Mouse (Mus musculus) embryonic facial prominence, embryonic 12.5 days (tissue): ENCODE results near the gene Golm1. TPM values are rescaled to one million over a fixed set of nuclear protein-coding genes. Genes with fewer than 3 reads are reported as not detected.

ENCODE experiments used
- ATAC-seq: fragments of 200-750 bp; cut with Nextera tagmentation; 2 replicates; pipeline ENCODE4 v1.8.0; 2017; ENCODE audit not compliant: insufficient number of reproducible peaks, insufficient read depth, low FRiP score, low TSS enrichment
- H3K27ac ChIP-seq: fragments of 300-500 bp; sonication (generic); 2 replicates; pipeline ENCODE4 v1.5.1; 2016; ENCODE audit warnings: mild to moderate bottlenecking
- H3K27me3 ChIP-seq: fragments of 300-500 bp; sonication (generic); 2 replicates; pipeline ENCODE4 v1.6.1; 2016; ENCODE audit warnings: mild to moderate bottlenecking, moderate library complexity
- H3K36me3 ChIP-seq: fragments of 300-500 bp; sonication (generic); 2 replicates; pipeline ENCODE4 v1.6.1; 2016; ENCODE audit warnings: mild to moderate bottlenecking
- H3K4me1 ChIP-seq: fragments of 300-500 bp; sonication (generic); 2 replicates; pipeline ENCODE4 v1.6.1; 2016
- H3K4me2 ChIP-seq: fragments of 300-500 bp; sonication (generic); replicated peaks from 2 replicates; pipeline ENCODE4 v1.6.1; 2016; ENCODE audit warnings: mild to moderate bottlenecking, moderate library complexity
- H3K4me3 ChIP-seq: fragments of 300-500 bp; sonication (generic); 2 replicates; pipeline ENCODE4 v1.5.1; 2016; ENCODE audit warnings: mild to moderate bottlenecking
- H3K9ac ChIP-seq: fragments of 300-500 bp; sonication (generic); 2 replicates; pipeline ENCODE4 v1.6.1; 2016; ENCODE audit warnings: mild to moderate bottlenecking, moderate library complexity
- H3K9me3 ChIP-seq: fragments of 300-500 bp; sonication (generic); 2 replicates; pipeline ENCODE4 v1.6.1; 2016; ENCODE audit warnings: mild to moderate bottlenecking, moderate library complexity
- WGBS: fragments of 180-500 bp; shearing (Covaris S2); methylation state at CpG from one replicate; pipeline ENCODE4 v1.1.7; 2016; 5-methylcytosine and 5-hydroxymethylcytosine counted together
- polyA plus RNA-seq: library from polyadenylated mRNA; unstranded; fragments of >200 nt; fragmentation: Nextera tagmentation; extraction: Ambion mirVana; gene quantifications from 2 replicates; pipeline ENCODE4 v1.2.1, GENCODE M21; 2016

Golm1 gene
- polyA plus RNA-seq, 1 experiment from 2014 or later: 62.6 TPM

GRCm38 (mm10) chr13:59656975-59657388 lies 18.6 kb downstream of the Golm1 start:
- H3K36me3 ChIP-seq: peaks cover 24% of the 10 kb centered on the region
- H3K4me3 ChIP-seq: no peak overlapping the region
- H3K9ac ChIP-seq: no peak overlapping the region
- ATAC-seq: no peak
- no peaks in the 10 kb centered on the region for H3K9me3 ChIP-seq
- no peaks in the 10 kb centered on the region for H3K27me3 ChIP-seq
- 52% methylated on average over 4 of the region's 4 CpGs for WGBS
- no peak overlapping the region for H3K27ac ChIP-seq
- H3K4me1 ChIP-seq: peaks cover 7% of the 10 kb centered on the region; the same call in 1 of the 2 replicates
- no peak overlapping the region for H3K4me2 ChIP-seq

DNA sequence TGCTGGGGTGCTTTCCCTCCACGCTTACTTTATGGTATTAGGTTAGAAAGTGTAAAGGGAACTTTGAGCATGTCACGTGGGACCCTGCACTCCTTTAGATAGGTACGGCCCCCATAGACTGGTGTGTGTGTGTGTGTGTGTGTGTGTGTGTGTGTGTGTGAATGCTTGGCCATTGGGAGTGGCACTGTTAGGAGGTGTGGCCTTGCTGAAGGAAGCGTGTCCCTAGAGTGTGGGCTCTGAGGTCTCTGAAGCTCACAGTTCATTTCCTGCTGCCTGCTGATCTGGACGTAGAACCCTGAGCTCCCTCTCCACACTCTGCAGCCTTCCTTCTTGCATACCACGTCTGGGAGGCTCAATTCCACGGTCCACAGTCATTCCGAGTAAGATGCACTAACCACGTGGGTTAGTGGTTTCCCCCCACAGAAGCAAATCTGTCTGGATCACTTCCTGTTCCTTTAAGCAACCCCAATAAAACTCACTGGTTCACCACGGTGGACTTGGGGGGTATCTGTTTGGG lies 19.2 kb downstream of the Golm1 start:
- H3K9ac ChIP-seq: no peak overlapping the region
- no peaks in the 10 kb centered on the region for H3K27me3 ChIP-seq
- peaks cover 7% of the 10 kb centered on the region; the same call in 1 of the 2 replicates for H3K4me1 ChIP-seq
- no peak overlapping the region for H3K4me3 ChIP-seq
- H3K9me3 ChIP-seq: no peaks in the 10 kb centered on the region
- WGBS: 80% methylated on average over 10 of the region's 10 CpGs
- H3K4me2 ChIP-seq: no peak overlapping the region
- peaks cover 19% of the 10 kb centered on the region for H3K36me3 ChIP-seq
- no peak for ATAC-seq
- H3K27ac ChIP-seq: no peak overlapping the region

DNA sequence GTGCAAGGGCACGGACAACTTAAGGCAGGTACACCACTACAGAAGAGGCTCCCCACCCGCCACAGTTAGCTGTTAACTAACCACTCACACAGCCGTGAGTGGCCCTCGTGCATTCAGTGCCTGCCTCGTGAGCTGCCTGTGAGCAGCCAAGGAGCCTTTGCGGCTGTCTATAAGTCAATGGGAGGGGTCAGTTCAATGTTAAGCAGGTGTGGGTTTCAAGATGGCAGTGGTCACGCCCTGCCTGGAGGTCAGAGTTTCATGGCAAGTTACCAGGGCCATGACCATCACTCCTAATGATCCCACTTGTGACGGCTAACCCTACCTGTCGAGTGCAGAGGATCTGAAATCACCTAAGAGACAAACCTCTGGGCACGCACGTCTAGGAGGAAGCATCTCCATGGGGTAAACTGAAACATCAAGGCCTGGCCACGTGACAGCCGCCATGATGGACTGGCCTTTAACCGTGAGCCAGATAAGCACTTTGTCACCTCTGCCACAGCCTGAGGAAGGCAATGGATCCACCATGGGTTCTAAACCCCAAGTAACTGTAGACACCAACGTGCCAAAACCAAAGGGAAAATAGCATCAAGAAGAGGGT lies 19.8 kb downstream of the Golm1 start:
- H3K27ac ChIP-seq: no peak overlapping the region
- no peak overlapping the region for H3K4me3 ChIP-seq
- H3K27me3 ChIP-seq: no peaks in the 10 kb centered on the region
- H3K9ac ChIP-seq: no peak overlapping the region
- H3K4me2 ChIP-seq: no peak overlapping the region
- H3K36me3 ChIP-seq: peaks cover 17% of the 10 kb centered on the region
- no peak for ATAC-seq
- no peaks in the 10 kb centered on the region for H3K9me3 ChIP-seq
- WGBS: 94% methylated on average over 15 of the region's 15 CpGs
- peaks cover 7% of the 10 kb centered on the region; the same call in 1 of the 2 replicates for H3K4me1 ChIP-seq

DNA sequence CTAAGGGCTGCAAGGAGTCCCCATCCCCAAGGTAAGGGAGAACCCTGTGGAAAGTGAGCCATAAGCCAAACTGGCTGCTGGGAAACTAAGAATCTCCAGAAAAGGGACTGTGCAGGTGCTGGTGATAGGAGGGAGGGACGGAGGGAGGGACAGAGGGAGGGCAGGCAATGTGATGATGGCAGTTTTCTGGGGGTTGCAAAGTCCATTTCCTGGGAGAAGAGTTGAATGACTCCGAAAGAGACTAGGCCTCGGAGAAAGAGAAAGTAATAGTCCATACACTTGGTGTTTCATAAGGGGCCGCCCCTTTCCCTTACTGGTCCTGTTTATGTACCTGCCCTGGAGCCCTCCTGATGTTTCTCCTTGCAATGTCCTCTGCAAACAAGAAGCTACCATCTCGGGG lies 21.1 kb downstream of the Golm1 start:
- WGBS: 91% methylated on average over 5 of the region's 5 CpGs
- Histone ChIP-seq H3K9ac (no peak overlapping the region), H3K27ac (no peak overlapping the region), H3K4me2 (no peak overlapping the region), H3K27me3 (no peaks in the 10 kb centered on the region), H3K4me3 (no peak overlapping the region), H3K9me3 (no peaks in the 10 kb centered on the region), H3K4me1 (peaks cover 7% of the 10 kb centered on the region; the same call in 1 of the 2 replicates), H3K36me3 (peaks cover 14% of the 10 kb centered on the region; the same call in 1 of the 2 replicates)
- no peak for ATAC-seq

GRCm38 (mm10) chr13:59653136-59653535 lies 22.5 kb downstream of the Golm1 start:
- no peaks in the 10 kb centered on the region for H3K27me3 ChIP-seq
- H3K36me3 ChIP-seq: peaks cover 23% of the 10 kb centered on the region
- no peak for ATAC-seq
- no peak overlapping the region for H3K27ac ChIP-seq
- 56% methylated on average over 3 of the region's 3 CpGs for WGBS
- peaks cover 7% of the 10 kb centered on the region; the same call in 1 of the 2 replicates for H3K4me1 ChIP-seq
- no peak overlapping the region for H3K9ac ChIP-seq
- no peaks in the 10 kb centered on the region for H3K9me3 ChIP-seq
- no peak overlapping the region for H3K4me3 ChIP-seq
- H3K4me2 ChIP-seq: no peak overlapping the region

GRCm38 (mm10) chr13:59652651-59653050 lies 23.0 kb downstream of the Golm1 start:
- Histone ChIP-seq H3K9ac (no peak overlapping the region), H3K4me3 (no peak overlapping the region), H3K4me2 (no peak overlapping the region), H3K36me3 (peaks cover 23% of the 10 kb centered on the region), H3K4me1 (peaks cover 7% of the 10 kb centered on the region; the same call in 1 of the 2 replicates), H3K27me3 (no peaks in the 10 kb centered on the region), H3K27ac (no peak overlapping the region), H3K9me3 (no peaks in the 10 kb centered on the region)
- no peak for ATAC-seq
- 74% methylated on average over 5 of the region's 5 CpGs for WGBS

DNA sequence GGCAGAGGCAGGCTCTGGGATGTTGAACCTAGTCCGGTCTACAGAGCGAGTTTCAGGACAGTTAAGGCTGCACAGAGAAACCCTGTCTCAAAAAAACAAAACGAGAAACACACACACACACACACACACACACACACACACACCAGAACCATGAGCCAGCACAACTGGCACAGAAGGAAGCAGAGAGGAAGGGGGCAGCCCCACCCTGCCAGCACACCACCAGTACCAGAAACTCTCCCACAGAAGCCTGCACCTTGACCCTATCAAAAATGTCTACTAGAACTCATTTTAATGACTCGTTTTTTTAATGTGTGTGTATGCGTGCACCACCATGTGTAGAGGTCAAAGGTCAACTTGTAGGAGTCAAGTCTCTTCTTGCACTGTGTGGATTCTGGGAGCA lies 25.8 kb downstream of the Golm1 start:
- Histone ChIP-seq H3K27me3 (no peaks in the 10 kb centered on the region), H3K4me2 (no peak overlapping the region), H3K9me3 (no peaks in the 10 kb centered on the region), H3K4me3 (no peak overlapping the region), H3K27ac (no peak overlapping the region), H3K36me3 (peaks cover 38% of the 10 kb centered on the region), H3K9ac (no peak overlapping the region), H3K4me1 (peaks cover 6% of the 10 kb centered on the region; the same call in 1 of the 2 replicates)
- no peak for ATAC-seq
- 69% methylated on average over 5 of the region's 5 CpGs for whole genome bisulfite sequencing

- ATAC-seq: no peak
- H3K27me3 ChIP-seq: no peaks in the 10 kb centered on the region
- no peaks in the 10 kb centered on the region for H3K9me3 ChIP-seq
- 87% methylated on average over 6 of the region's 6 CpGs for WGBS
- no peak overlapping the region for H3K4me3 ChIP-seq
- H3K4me2 ChIP-seq: no peak overlapping the region
- peaks cover 6% of the 10 kb centered on the region; the same call in 1 of the 2 replicates for H3K4me1 ChIP-seq
- H3K9ac ChIP-seq: no peak overlapping the region
- H3K36me3 ChIP-seq: peaks cover 39% of the 10 kb centered on the region
- H3K27ac ChIP-seq: no peak overlapping the region
Measured at GRCm38 (mm10) chr13:59648598-59648997, 27.0 kb downstream of the Golm1 start.

GRCm38 (mm10) chr13:59647484-59647883 lies 28.1 kb downstream of the Golm1 start:
- 82% methylated on average over 6 of the region's 6 CpGs for WGBS
- no peak overlapping the region for H3K27ac ChIP-seq
- peaks cover 49% of the 10 kb centered on the region for H3K36me3 ChIP-seq
- peaks cover 6% of the 10 kb centered on the region; the same call in 1 of the 2 replicates for H3K4me1 ChIP-seq
- H3K9me3 ChIP-seq: no peaks in the 10 kb centered on the region
- H3K4me2 ChIP-seq: no peak overlapping the region
- no peak overlapping the region for H3K9ac ChIP-seq
- H3K27me3 ChIP-seq: no peaks in the 10 kb centered on the region
- no peak for ATAC-seq
- H3K4me3 ChIP-seq: no peak overlapping the region

- Histone ChIP-seq H3K27me3 (no peaks in the 10 kb centered on the region), H3K4me2 (no peak overlapping the region), H3K9me3 (no peaks in the 10 kb centered on the region), H3K27ac (no peak overlapping the region; the same call in 1 of the 2 replicates), H3K36me3 (peaks cover 54% of the 10 kb centered on the region), H3K4me3 (no peak overlapping the region), H3K9ac (no peak overlapping the region), H3K4me1 (peaks cover 6% of the 10 kb centered on the region; the same call in 1 of the 2 replicates)
- ATAC-seq: no peak
- WGBS: 61% methylated on average over 11 of the region's 11 CpGs
Measured at GRCm38 (mm10) chr13:59646674-59647244, 28.9 kb downstream of the Golm1 start.

DNA sequence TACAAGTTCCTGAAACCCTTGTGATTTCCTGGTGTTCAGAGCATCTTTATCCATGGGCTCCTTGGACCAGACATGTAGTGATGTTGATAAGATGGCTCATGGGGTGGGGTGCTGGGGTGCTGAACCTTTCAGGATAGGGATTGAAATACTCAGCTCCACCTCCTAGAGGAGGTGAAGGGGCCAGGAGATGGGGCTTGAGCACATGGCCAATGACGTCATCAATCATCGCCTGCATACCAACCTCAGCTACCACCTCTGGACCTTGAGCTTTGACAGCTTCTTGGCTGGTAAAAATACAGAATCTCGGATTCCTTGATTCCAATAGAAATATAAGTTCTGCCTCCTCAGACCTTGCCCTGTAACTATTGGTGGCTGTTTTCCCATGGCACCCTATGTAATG lies 30.1 kb downstream of the Golm1 start:
- Histone ChIP-seq H3K36me3 (peaks cover 62% of the 10 kb centered on the region), H3K9ac (no peak overlapping the region), H3K4me2 (no peak overlapping the region), H3K4me3 (no peak overlapping the region), H3K27ac (no peak overlapping the region), H3K4me1 (peaks cover 6% of the 10 kb centered on the region; the same call in 1 of the 2 replicates), H3K9me3 (no peaks in the 10 kb centered on the region), H3K27me3 (no peaks in the 10 kb centered on the region)
- ATAC-seq: no peak
- 74% methylated on average over 3 of the region's 3 CpGs for WGBS

- Histone ChIP-seq H3K4me1 (peaks cover 6% of the 10 kb centered on the region; the same call in 1 of the 2 replicates), H3K4me2 (no peak overlapping the region), H3K36me3 (peaks cover 67% of the 10 kb centered on the region), H3K27ac (no peak overlapping the region), H3K4me3 (no peak overlapping the region), H3K27me3 (no peaks in the 10 kb centered on the region), H3K9ac (no peak overlapping the region), H3K9me3 (no peaks in the 10 kb centered on the region)
- ATAC-seq: no peak
- WGBS: 88% methylated on average over 2 of the region's 2 CpGs
Measured at GRCm38 (mm10) chr13:59642818-59643217, 32.8 kb downstream of the Golm1 start.
